Mouse (Mus musculus) gastrocnemius, postnatal 25 days (tissue): Measurements from ENCODE around the gene Gsg1. TPM values are rescaled to one million over a fixed set of nuclear protein-coding genes. Genes with fewer than 3 reads are reported as not detected.

Experiments
- DNase-seq: peaks from one replicate; pipeline ENCODE4 v3.0.0; 2022
- long read RNA-seq, 2 experiments: library from polyadenylated mRNA; stranded (forward); transcript quantifications; one replicate each; pipeline ENCODE4 v2.0.0; 2021
- total RNA-seq, 2 experiments: library from RNA; stranded (reverse); gene quantifications; 1 replicate in 1 of 2; 2 replicates in 1 of 2; pipeline ENCODE4 v1.2.3; 2021

The Gsg1 gene
- not detected for total RNA-seq
- long read RNA-seq, experiment 1, result 0 reads
- long read RNA-seq, experiment 2, result 0 reads

GRCm38 (mm10) chr6:135254153-135254552, at the start of gene Gsg1:
TSS of gene Gsg1 (minus strand) at chr6:135254351.
- no peak for DNase-seq

- no peak for DNase-seq
Measured at GRCm38 (mm10) chr6:135302421-135303125, 48.4 kb upstream of the Gsg1 start.

GRCm38 (mm10) chr6:135300469-135300868, 46.3 kb upstream of the Gsg1 start:
- DNase-seq, result no peak

GRCm38 (mm10) chr6:135299024-135299550, 44.9 kb upstream of the Gsg1 start:
- DNase-seq, result no peak

- peak; percentile 29 for DNase-seq
Measured at GRCm38 (mm10) chr6:135297570-135297969, 43.4 kb upstream of the Gsg1 start.

- peak; percentile 40 for DNase-seq
Measured at GRCm38 (mm10) chr6:135296267-135296666, 42.1 kb upstream of the Gsg1 start.

GRCm38 (mm10) chr6:135295082-135295861, 41.1 kb upstream of the Gsg1 start:
- DNase-seq, result peak; percentile 51

GRCm38 (mm10) chr6:135294150-135294549, 40.0 kb upstream of the Gsg1 start:
- DNase-seq, result no peak

GRCm38 (mm10) chr6:135292391-135292790, 38.2 kb upstream of the Gsg1 start:
- no peak for DNase-seq

GRCm38 (mm10) chr6:135279856-135280255, 25.7 kb upstream of the Gsg1 start:
- DNase-seq, result no peak

GRCm38 (mm10) chr6:135279286-135279685, 25.1 kb upstream of the Gsg1 start:
- DNase-seq, result no peak

GRCm38 (mm10) chr6:135278302-135278701, 24.2 kb upstream of the Gsg1 start:
- DNase-seq, result no peak

- DNase-seq, result no peak
Measured at GRCm38 (mm10) chr6:135276474-135277295, 22.5 kb upstream of the Gsg1 start.

GRCm38 (mm10) chr6:135275231-135275630, 21.1 kb upstream of the Gsg1 start:
- no peak for DNase-seq

- no peak for DNase-seq
Measured at GRCm38 (mm10) chr6:135273066-135273465, 18.9 kb upstream of the Gsg1 start.

GRCm38 (mm10) chr6:135271761-135272160, 17.6 kb upstream of the Gsg1 start:
- DNase-seq, result no peak

GRCm38 (mm10) chr6:135269626-135270025, 15.5 kb upstream of the Gsg1 start:
- DNase-seq, result no peak

- DNase-seq, result no peak
Measured at GRCm38 (mm10) chr6:135268392-135268791, 14.2 kb upstream of the Gsg1 start.

- DNase-seq, result no peak
Measured at GRCm38 (mm10) chr6:135267221-135267620, 13.1 kb upstream of the Gsg1 start.

GRCm38 (mm10) chr6:135266056-135266455, 11.9 kb upstream of the Gsg1 start:
- DNase-seq, result no peak

- DNase-seq, result no peak
Measured at GRCm38 (mm10) chr6:135264136-135264535, 10.0 kb upstream of the Gsg1 start.

- no peak for DNase-seq
Measured at GRCm38 (mm10) chr6:135262565-135262964, 8.4 kb upstream of the Gsg1 start.
